Mouse (Mus musculus): ENCODE results near the gene Zc2hc1b.

Gene Zc2hc1b

GRCm38 (mm10) chr10:13112849-13113248, 65.0 kb downstream of the Zc2hc1b start:
- DNase-seq = no peak

GRCm38 (mm10) chr10:13109781-13110180, 68.0 kb downstream of the Zc2hc1b start:
- no peak for DNase-seq

- DNase-seq = no peak
These were observed 69.0 kb downstream of the Zc2hc1b start for GRCm38 (mm10) chr10:13108847-13109246.

GRCm38 (mm10) chr10:13108021-13108548, 69.7 kb downstream of the Zc2hc1b start:
- DNase-seq = no peak

- no peak for DNase-seq
These were observed 70.8 kb downstream of the Zc2hc1b start for GRCm38 (mm10) chr10:13106909-13107624.

- no peak for DNase-seq
These were observed 74.0 kb downstream of the Zc2hc1b start for GRCm38 (mm10) chr10:13103838-13104237.

GRCm38 (mm10) chr10:13102360-13102759, 75.5 kb downstream of the Zc2hc1b start:
- no peak for DNase-seq

- DNase-seq = peak in 1 of 2 experiments; percentile 25
These were observed 77.7 kb downstream of the Zc2hc1b start for GRCm38 (mm10) chr10:13100061-13100648.
